Mouse (Mus musculus) stomach, embryonic 14.5 days (tissue): Measurements from ENCODE around the gene Arl13b. TPM values are rescaled to one million over a fixed set of nuclear protein-coding genes. Genes with fewer than 3 reads are reported as not detected.

Source experiments
- ATAC-seq: fragments of 200-750 bp; cut with Nextera tagmentation; 2 replicates; pipeline ENCODE4 v1.8.0; 2017; ENCODE audit warnings: low read depth, moderate TSS enrichment; ENCODE audit not compliant: insufficient number of reproducible peaks, insufficient read depth, low FRiP score
- H3K27ac ChIP-seq: fragments of 300-500 bp; sonication (generic); 2 replicates; pipeline ENCODE4 v1.5.1; 2014; ENCODE audit warnings: mild to moderate bottlenecking, low read length, moderate library complexity, mixed read lengths
- H3K27me3 ChIP-seq: fragments of 300-500 bp; sonication (generic); 2 replicates; pipeline ENCODE4 v1.6.1; 2014; ENCODE audit warnings: low read length, control low read depth, mixed read lengths; ENCODE audit not compliant: control insufficient read depth, insufficient read depth
- H3K36me3 ChIP-seq: fragments of 300-500 bp; sonication (generic); 2 replicates; pipeline ENCODE4 v1.6.1; 2014; ENCODE audit warnings: mild to moderate bottlenecking, control low read depth, low read length, moderate library complexity, mixed read lengths; ENCODE audit not compliant: control insufficient read depth, insufficient read depth
- H3K4me1 ChIP-seq: fragments of 300-500 bp; sonication (generic); 2 replicates; pipeline ENCODE4 v1.6.1; 2014; ENCODE audit warnings: low read length, control low read depth, mixed read lengths; ENCODE audit not compliant: control insufficient read depth, insufficient read depth
- H3K4me2 ChIP-seq: fragments of 300-500 bp; sonication (generic); replicated peaks from 2 replicates; pipeline ENCODE4 v1.6.1; 2014; ENCODE audit warnings: low read depth, low read length, control low read depth
- H3K4me3 ChIP-seq: fragments of 300-500 bp; sonication (generic); 2 replicates; pipeline ENCODE4 v1.5.1; 2014; ENCODE audit warnings: low read depth, low read length, control low read depth
- H3K9ac ChIP-seq: fragments of 300-500 bp; sonication (generic); replicated peaks from 2 replicates; pipeline ENCODE4 v1.6.1; 2014; ENCODE audit warnings: low read depth, mild to moderate bottlenecking, control low read depth, low read length, moderate library complexity, mixed read lengths
- H3K9me3 ChIP-seq: fragments of 300-500 bp; sonication (generic); 2 replicates; pipeline ENCODE4 v1.6.1; 2016; ENCODE audit warnings: low read depth, low read length, control low read depth; ENCODE audit not compliant: control insufficient read depth
- WGBS: fragments of 180-500 bp; shearing (Covaris S2); extraction: QIAGEN DNeasy Blood & Tissue Kit; methylation state at CpG from one replicate; pipeline ENCODE4 v1.1.7; 2014; 5-methylcytosine and 5-hydroxymethylcytosine counted together
- polyA plus RNA-seq: library from polyadenylated mRNA; unstranded; fragments of >200 nt; fragmentation: Nextera tagmentation; extraction: Ambion mirVana; gene quantifications from 2 replicates; pipeline ENCODE4 v1.2.1, GENCODE M21; 2014

Gene Arl13b
- 20.7 and 24.3 TPM in 2 replicates for polyA plus RNA-seq

DNA sequence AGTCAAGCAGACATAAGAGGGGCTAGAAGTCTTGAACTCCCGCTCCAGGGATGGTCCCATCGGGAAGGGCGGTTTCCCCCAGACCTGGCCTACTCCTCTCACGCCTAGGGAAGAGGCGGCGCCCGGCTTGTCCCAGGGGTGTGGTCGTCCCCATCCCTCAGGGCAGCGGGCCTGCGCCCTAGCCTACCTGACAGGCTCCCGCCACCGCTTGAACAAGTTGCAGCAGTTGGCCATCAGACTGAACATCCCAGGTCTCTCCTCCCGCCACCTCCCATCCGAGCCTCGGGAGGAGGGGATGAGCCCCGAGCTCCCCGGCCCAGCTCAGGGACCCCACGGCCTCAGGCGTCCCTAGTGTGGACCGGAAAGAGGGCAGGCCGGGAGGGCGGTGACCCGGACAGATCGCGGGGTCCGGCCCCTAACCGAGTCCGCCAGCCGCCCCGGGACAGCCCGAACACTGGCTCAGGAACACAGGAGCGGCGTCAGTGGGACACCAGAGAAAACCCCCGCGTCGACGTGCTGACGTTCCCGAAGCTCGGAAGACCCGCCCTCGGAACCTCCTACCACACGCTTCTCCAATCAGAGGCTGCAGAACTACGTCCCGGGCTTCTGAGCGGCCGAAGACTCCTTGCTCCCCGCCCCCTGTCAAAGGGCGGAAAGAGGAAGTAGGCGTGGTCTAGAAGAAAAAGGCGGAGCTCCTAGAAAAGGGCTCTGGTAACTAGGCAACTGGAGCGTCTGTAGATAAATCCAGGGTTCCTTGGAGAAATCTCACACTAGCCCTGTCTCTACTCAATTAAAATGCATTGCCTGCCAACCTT is at the start of gene Arl13b:
Gene Arl13b, minus strand, starts transcription at position 543 of the 815 bp plus-strand sequence.
- whole genome bisulfite sequencing = under 1% methylated on average over 52 of the region's 52 CpGs
- peak within 1 kb of the TSS; percentile 76 for H3K27ac ChIP-seq
- H3K9me3 ChIP-seq = no peaks in the 10 kb centered on the region
- peak within 1 kb of the TSS; percentile 81 for H3K4me3 ChIP-seq
- H3K27me3 ChIP-seq = no peaks in the 10 kb centered on the region
- peak within 1 kb of the TSS; percentile 55 for H3K9ac ChIP-seq
- H3K36me3 ChIP-seq = no peaks in the 10 kb centered on the region
- peaks cover 8% of the 10 kb centered on the region; the same call in 1 of the 2 replicates for H3K4me1 ChIP-seq
- H3K4me2 ChIP-seq = peak within 1 kb of the TSS; percentile 72
- ATAC-seq = peak; percentile 100

- Histone ChIP-seq H3K9me3 (no peaks in the 10 kb centered on the region), H3K4me2 (no peak overlapping the region)
- 89% methylated on average over 3 of the region's 3 CpGs for WGBS
These were observed 49.0 kb upstream of the Arl13b start for GRCm38 (mm10) chr16:62895824-62896223.

DNA sequence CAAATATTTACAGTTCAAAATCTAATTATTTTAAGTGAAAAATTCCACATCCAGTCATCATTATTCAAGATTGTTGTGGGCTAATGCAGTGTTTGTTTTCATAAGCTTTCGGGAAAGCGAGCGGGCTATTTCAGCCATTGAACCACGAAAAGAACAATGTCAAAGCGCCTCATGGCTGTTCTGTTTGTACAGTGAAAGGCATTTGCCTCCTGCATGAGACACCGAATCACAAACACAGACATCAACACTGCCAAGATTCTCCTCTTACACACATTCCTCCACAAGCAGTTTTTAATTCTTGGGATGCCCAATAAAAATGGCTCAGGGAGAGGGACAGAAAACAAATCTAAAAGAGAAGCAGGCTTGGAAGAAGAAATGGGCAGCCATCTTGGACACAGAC is 27.2 kb upstream of the Arl13b start:
- WGBS = 82% methylated on average over 6 of the region's 6 CpGs
- no peak overlapping the region for H3K9ac ChIP-seq
- no peak overlapping the region for H3K4me3 ChIP-seq
- no peaks in the 10 kb centered on the region for H3K27me3 ChIP-seq
- no peak for ATAC-seq
- no peaks in the 10 kb centered on the region for H3K4me1 ChIP-seq
- H3K36me3 ChIP-seq = no peaks in the 10 kb centered on the region
- no peak overlapping the region for H3K27ac ChIP-seq
- no peak overlapping the region for H3K4me2 ChIP-seq
- H3K9me3 ChIP-seq = no peaks in the 10 kb centered on the region

More at GRCm38 (mm10) chr16:62895824-62896223, 49.0 kb upstream of the Arl13b start:
- H3K36me3 ChIP-seq = no peaks in the 10 kb centered on the region
- no peak overlapping the region for H3K4me3 ChIP-seq
- H3K4me1 ChIP-seq = no peaks in the 10 kb centered on the region
- no peak for ATAC-seq
- no peak overlapping the region for H3K9ac ChIP-seq
- H3K27me3 ChIP-seq = no peaks in the 10 kb centered on the region
- H3K27ac ChIP-seq = no peak overlapping the region

- H3K36me3 ChIP-seq = no peaks in the 10 kb centered on the region
- no peaks in the 10 kb centered on the region for H3K9me3 ChIP-seq
- no peaks in the 10 kb centered on the region for H3K4me1 ChIP-seq
- H3K9ac ChIP-seq = no peak overlapping the region
- H3K27ac ChIP-seq = no peak overlapping the region
- ATAC-seq = no peak
- no peak overlapping the region for H3K4me2 ChIP-seq
- no peaks in the 10 kb centered on the region for H3K27me3 ChIP-seq
- H3K4me3 ChIP-seq = no peak overlapping the region
- WGBS = 52% methylated on average over 4 of the region's 4 CpGs
These were observed 26.3 kb upstream of the Arl13b start for GRCm38 (mm10) chr16:62873180-62873579.

GRCm38 (mm10) chr16:62872688-62873117 is 25.9 kb upstream of the Arl13b start:
- H3K4me2 ChIP-seq = no peak overlapping the region
- H3K27me3 ChIP-seq = no peaks in the 10 kb centered on the region
- no peak overlapping the region for H3K4me3 ChIP-seq
- no peak overlapping the region for H3K27ac ChIP-seq
- 68% methylated on average over 5 of the region's 5 CpGs for WGBS
- H3K9me3 ChIP-seq = no peaks in the 10 kb centered on the region
- no peak overlapping the region for H3K9ac ChIP-seq
- no peaks in the 10 kb centered on the region for H3K4me1 ChIP-seq
- H3K36me3 ChIP-seq = no peaks in the 10 kb centered on the region
- no peak for ATAC-seq

DNA sequence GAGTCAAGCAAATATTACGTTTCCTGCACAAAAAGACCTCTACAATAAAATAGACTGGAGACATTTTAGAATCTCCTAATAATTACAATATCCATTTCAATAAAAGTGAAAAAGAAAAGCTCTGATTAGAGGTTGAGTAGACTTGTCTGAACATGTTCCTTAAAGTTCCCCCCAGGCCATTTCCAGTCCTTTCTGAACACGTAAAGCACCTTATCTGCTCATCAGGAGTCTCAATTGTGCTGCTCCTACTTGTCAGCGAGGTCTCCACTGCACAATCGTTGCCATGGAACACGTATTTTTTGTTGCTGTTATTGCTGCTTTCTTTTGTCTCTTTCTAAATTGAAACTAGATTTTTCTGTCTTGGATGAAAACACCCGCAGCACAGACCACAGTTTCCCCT is 14.6 kb upstream of the Arl13b start:
- Histone ChIP-seq H3K9me3 (no peaks in the 10 kb centered on the region), H3K4me1 (no peaks in the 10 kb centered on the region), H3K27me3 (no peaks in the 10 kb centered on the region), H3K27ac (no peak overlapping the region), H3K4me2 (no peak overlapping the region), H3K4me3 (no peak overlapping the region), H3K36me3 (no peaks in the 10 kb centered on the region), H3K9ac (no peak overlapping the region)
- no peak for ATAC-seq
- 78% methylated on average over 6 of the region's 6 CpGs for WGBS

GRCm38 (mm10) chr16:62860140-62860539 is 13.3 kb upstream of the Arl13b start:
- no peaks in the 10 kb centered on the region for H3K4me1 ChIP-seq
- 70% methylated on average over 1 of the region's 1 CpGs for WGBS
- no peak for ATAC-seq
- no peak overlapping the region for H3K4me3 ChIP-seq
- no peak overlapping the region for H3K4me2 ChIP-seq
- H3K27ac ChIP-seq = no peak overlapping the region
- H3K9me3 ChIP-seq = no peaks in the 10 kb centered on the region
- H3K27me3 ChIP-seq = no peaks in the 10 kb centered on the region
- no peak overlapping the region for H3K9ac ChIP-seq
- H3K36me3 ChIP-seq = no peaks in the 10 kb centered on the region

- Histone ChIP-seq H3K9me3 (no peaks in the 10 kb centered on the region), H3K4me1 (no peaks in the 10 kb centered on the region), H3K9ac (no peak overlapping the region), H3K27me3 (no peaks in the 10 kb centered on the region), H3K27ac (no peak overlapping the region), H3K36me3 (no peaks in the 10 kb centered on the region), H3K4me3 (no peak overlapping the region), H3K4me2 (no peak overlapping the region)
- ATAC-seq = no peak
- WGBS = 96% methylated on average over 1 of the region's 1 CpGs
These were observed 11.2 kb upstream of the Arl13b start for GRCm38 (mm10) chr16:62858018-62858417.
